Mouse (Mus musculus): ENCODE results near the gene Kdm2a. TPM values are rescaled to one million over a fixed set of nuclear protein-coding genes. Genes with fewer than 3 reads are reported as not detected.

The Kdm2a gene
- polyA plus RNA-seq, 1 experiment from 2014 or later: 32.8 TPM

DNA sequence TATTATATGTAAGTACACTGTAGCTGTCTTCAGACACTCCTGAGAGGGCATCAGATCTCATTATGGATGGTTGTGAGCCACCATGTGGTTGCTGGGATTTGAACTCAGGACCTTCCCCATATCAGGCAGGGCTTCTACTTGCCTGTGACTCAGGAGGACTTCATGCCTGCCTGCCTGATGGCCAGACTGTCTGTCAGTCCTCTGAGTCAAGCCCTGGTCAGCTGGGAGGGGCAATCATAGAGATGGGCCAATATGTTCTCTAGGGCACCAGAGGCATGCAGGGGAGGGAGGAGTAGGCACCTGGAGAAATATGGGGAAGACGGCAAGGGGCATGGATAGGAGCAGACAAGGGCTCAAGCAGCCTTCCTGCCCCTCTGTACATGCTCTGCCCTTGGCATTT, 36.9 kb upstream of the Kdm2a start:
- H3K27me3 ChIP-seq (ENCODE audit: insufficient read depth, low read length): no peaks in the 10 kb centered on the region
- DNase-seq (ENCODE audit: low spot score) (no peak), ATAC-seq (replicated peaks; ENCODE audit: low FRiP score, low read depth) (no peak)
- WGBS: 73% methylated on average over 1 of the region's 1 CpGs
- H3K27ac ChIP-seq: no peak overlapping the region
- peaks cover 9% of the 10 kb centered on the region; the same call in 1 of the 2 replicates for H3K36me3 ChIP-seq (ENCODE audit: insufficient read depth, low read length)
- H3K4me2 ChIP-seq (ENCODE audit: low read length): no peak overlapping the region
- no peaks in the 10 kb centered on the region for H3K9me3 ChIP-seq (replicated peaks; ENCODE audit: low read length)
- H3K4me1 ChIP-seq (replicated peaks; ENCODE audit: insufficient read depth, low read length): peaks cover 4% of the 10 kb centered on the region; the same call in 1 of the 2 replicates
- H3K9ac ChIP-seq (ENCODE audit: low read depth, low read length): no peak overlapping the region
- no peak overlapping the region for H3K4me3 ChIP-seq (replicated peaks; ENCODE audit: low read depth, low read length)
- TF ChIP-seq CTCF (IDR thresholded peaks at IDR 0.05; ENCODE audit: low read depth): no peak

- WGBS: 86% methylated on average over 1 of the region's 1 CpGs
- DNase-seq (ENCODE audit: low spot score) (no peak), ATAC-seq (replicated peaks; ENCODE audit: low FRiP score, low read depth) (no peak)
- Histone ChIP-seq H3K9ac (ENCODE audit: low read depth, low read length) (no peak overlapping the region), H3K27ac (no peak overlapping the region), H3K36me3 (ENCODE audit: insufficient read depth, low read length) (peaks cover 9% of the 10 kb centered on the region; the same call in 1 of the 2 replicates), H3K4me3 (replicated peaks; ENCODE audit: low read depth, low read length) (no peak overlapping the region), H3K4me1 (replicated peaks; ENCODE audit: insufficient read depth, low read length) (no peaks in the 10 kb centered on the region), H3K4me2 (ENCODE audit: low read length) (no peak overlapping the region), H3K27me3 (ENCODE audit: insufficient read depth, low read length) (no peaks in the 10 kb centered on the region), H3K9me3 (replicated peaks; ENCODE audit: low read length) (no peaks in the 10 kb centered on the region)
- peak; percentile 17 for TF ChIP-seq CTCF (IDR thresholded peaks at IDR 0.05; ENCODE audit: low read depth)
Observed at GRCm38 (mm10) chr19:4433756-4434155, 35.7 kb upstream of the Kdm2a start.

DNA sequence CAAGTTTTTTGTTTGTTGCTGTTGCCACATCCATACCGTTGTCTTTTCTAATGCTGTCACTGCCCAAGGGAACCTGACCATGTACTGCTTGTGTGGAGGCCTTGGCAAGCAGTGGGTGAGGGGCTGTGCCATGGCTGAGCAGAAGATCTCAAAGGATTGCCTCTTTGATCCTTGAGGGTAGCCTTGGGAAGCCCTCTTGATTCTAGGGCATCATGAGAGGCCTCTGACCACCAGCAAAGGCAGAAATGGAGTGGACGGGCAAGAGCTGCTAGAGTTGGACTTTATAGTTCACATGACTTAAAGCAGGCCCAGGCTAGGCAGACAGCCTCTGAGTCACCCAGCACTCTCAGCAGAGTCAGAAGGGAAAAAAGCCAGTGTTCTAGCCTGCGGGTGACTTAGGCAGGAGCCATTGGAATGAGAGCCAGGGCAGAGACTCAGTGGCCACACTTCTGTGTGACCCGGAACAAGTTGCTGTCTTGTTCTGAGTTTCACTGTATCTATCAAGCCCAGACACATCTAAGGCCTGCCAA, 32.1 kb upstream of the Kdm2a start:
- Histone ChIP-seq H3K4me1 (replicated peaks; ENCODE audit: insufficient read depth, low read length) (no peaks in the 10 kb centered on the region), H3K36me3 (ENCODE audit: insufficient read depth, low read length) (peaks cover 23% of the 10 kb centered on the region), H3K27me3 (ENCODE audit: insufficient read depth, low read length) (no peaks in the 10 kb centered on the region), H3K27ac (no peak overlapping the region), H3K9me3 (replicated peaks; ENCODE audit: low read length) (no peaks in the 10 kb centered on the region), H3K4me2 (ENCODE audit: low read length) (no peak overlapping the region), H3K9ac (ENCODE audit: low read depth, low read length) (no peak overlapping the region), H3K4me3 (replicated peaks; ENCODE audit: low read depth, low read length) (no peak overlapping the region)
- 94% methylated on average over 4 of the region's 4 CpGs for WGBS
- no peak for ATAC-seq (replicated peaks; ENCODE audit: low FRiP score, low read depth)
- DNase-seq (ENCODE audit: low spot score): no peak
- no peak for TF ChIP-seq CTCF (IDR thresholded peaks at IDR 0.05; ENCODE audit: low read depth)

- H3K36me3 ChIP-seq (ENCODE audit: insufficient read depth, low read length): peaks cover 18% of the 10 kb centered on the region
- peak; percentile 73 for DNase-seq (ENCODE audit: low spot score)
Observed at GRCm38 (mm10) chr19:4425610-4426366, 27.7 kb upstream of the Kdm2a start.

GRCm38 (mm10) chr19:4423021-4423420, 24.9 kb upstream of the Kdm2a start:
- Histone ChIP-seq H3K4me3 (replicated peaks; ENCODE audit: low read depth, low read length) (no peak overlapping the region), H3K9ac (ENCODE audit: low read depth, low read length) (no peak overlapping the region), H3K4me2 (ENCODE audit: low read length) (no peak overlapping the region), H3K4me1 (replicated peaks; ENCODE audit: insufficient read depth, low read length) (no peaks in the 10 kb centered on the region), H3K27ac (no peak overlapping the region), H3K36me3 (ENCODE audit: insufficient read depth, low read length) (peaks cover 18% of the 10 kb centered on the region), H3K9me3 (replicated peaks; ENCODE audit: low read length) (no peaks in the 10 kb centered on the region), H3K27me3 (ENCODE audit: insufficient read depth, low read length) (no peaks in the 10 kb centered on the region)
- DNase-seq (ENCODE audit: low spot score): no peak
- WGBS: 77% methylated on average over 3 of the region's 3 CpGs
- no peak for ATAC-seq (replicated peaks; ENCODE audit: low FRiP score, low read depth)
- TF ChIP-seq CTCF (IDR thresholded peaks at IDR 0.05; ENCODE audit: low read depth): no peak

More at GRCm38 (mm10) chr19:4425610-4426366, 27.7 kb upstream of the Kdm2a start:
- Histone ChIP-seq H3K9me3 (replicated peaks; ENCODE audit: low read length) (no peaks in the 10 kb centered on the region), H3K9ac (ENCODE audit: low read depth, low read length) (no peak overlapping the region), H3K4me3 (replicated peaks; ENCODE audit: low read depth, low read length) (no peak overlapping the region), H3K4me2 (ENCODE audit: low read length) (no peak overlapping the region), H3K4me1 (replicated peaks; ENCODE audit: insufficient read depth, low read length) (no peaks in the 10 kb centered on the region), H3K27me3 (ENCODE audit: insufficient read depth, low read length) (no peaks in the 10 kb centered on the region), H3K27ac (no peak overlapping the region)
- ATAC-seq (replicated peaks; ENCODE audit: low FRiP score, low read depth): 0 out of 2 replicates have a peak, but pooled peaks have one; percentile 52
- TF ChIP-seq CTCF (IDR thresholded peaks at IDR 0.05; ENCODE audit: low read depth): peak; percentile 78
- WGBS: 76% methylated on average over 19 of the region's 19 CpGs

GRCm38 (mm10) chr19:4422581-4422980, 24.5 kb upstream of the Kdm2a start:
- Histone ChIP-seq H3K4me1 (replicated peaks; ENCODE audit: insufficient read depth, low read length) (no peaks in the 10 kb centered on the region), H3K36me3 (ENCODE audit: insufficient read depth, low read length) (peaks cover 18% of the 10 kb centered on the region), H3K27me3 (ENCODE audit: insufficient read depth, low read length) (no peaks in the 10 kb centered on the region), H3K9ac (ENCODE audit: low read depth, low read length) (no peak overlapping the region), H3K4me3 (replicated peaks; ENCODE audit: low read depth, low read length) (no peak overlapping the region), H3K4me2 (ENCODE audit: low read length) (no peak overlapping the region), H3K27ac (no peak overlapping the region), H3K9me3 (replicated peaks; ENCODE audit: low read length) (no peaks in the 10 kb centered on the region)
- ATAC-seq (replicated peaks; ENCODE audit: low FRiP score, low read depth): no peak
- no peak for DNase-seq (ENCODE audit: low spot score)
- no peak for TF ChIP-seq CTCF (IDR thresholded peaks at IDR 0.05; ENCODE audit: low read depth)
- 95% methylated on average over 3 of the region's 3 CpGs for WGBS

Measured in kidney, postnatal 0 days (tissue).